Mouse (Mus musculus) forebrain, embryonic 16.5 days (tissue): Measurements from ENCODE around the gene Adgrl1. TPM values are rescaled to one million over a fixed set of nuclear protein-coding genes. Genes with fewer than 3 reads are reported as not detected.
A peak's percentile ranks its signal among the peaks of the same experiment; 100 is the strongest.

Experiments
- ATAC-seq: fragments of 200-750 bp; cut with Nextera tagmentation; 2 replicates; pipeline ENCODE4 v1.8.0; 2017; ENCODE audit warnings: mild to moderate bottlenecking, moderate library complexity
- H3K27ac ChIP-seq: fragments of 300-500 bp; sonication (generic); 2 replicates; pipeline ENCODE4 v1.5.1; 2014; ENCODE audit warnings: low read length, control low read depth
- H3K27me3 ChIP-seq: fragments of 300-500 bp; sonication (generic); replicated peaks from 2 replicates; pipeline ENCODE4 v1.6.1; 2014; ENCODE audit warnings: low read length; ENCODE audit not compliant: control insufficient read depth, insufficient read depth
- H3K36me3 ChIP-seq: fragments of 300-500 bp; sonication (generic); 2 replicates; pipeline ENCODE4 v1.6.1; 2014; ENCODE audit not compliant: control insufficient read depth, insufficient read depth
- H3K4me1 ChIP-seq: fragments of 300-500 bp; sonication (generic); replicated peaks from 2 replicates; pipeline ENCODE4 v1.6.1; 2014; ENCODE audit warnings: low read length; ENCODE audit not compliant: control insufficient read depth, insufficient read depth
- H3K4me2 ChIP-seq: fragments of 300-500 bp; sonication (generic); 2 replicates; pipeline ENCODE4 v1.6.1; 2014; ENCODE audit warnings: mild to moderate bottlenecking, low read length, control low read depth
- H3K4me3 ChIP-seq: fragments of 300-500 bp; sonication (generic); replicated peaks from 2 replicates; pipeline ENCODE4 v1.5.1; 2014; ENCODE audit warnings: mild to moderate bottlenecking, low read length, control low read depth
- H3K9ac ChIP-seq: fragments of 300-500 bp; sonication (generic); replicated peaks from 2 replicates; pipeline ENCODE4 v1.6.1; 2014; ENCODE audit warnings: low read depth, low read length, control low read depth
- H3K9me3 ChIP-seq: fragments of 300-500 bp; sonication (generic); 2 replicates; pipeline ENCODE4 v1.6.1; 2016; ENCODE audit warnings: low read length; ENCODE audit not compliant: control insufficient read depth
- WGBS: fragments of 180-500 bp; shearing (Covaris S2); extraction: QIAGEN DNeasy Blood & Tissue Kit; methylation state at CpG from one replicate; pipeline ENCODE4 v1.1.7; 2014; 5-methylcytosine and 5-hydroxymethylcytosine counted together
- polyA plus RNA-seq: library from polyadenylated mRNA; unstranded; fragments of >200 nt; fragmentation: Nextera tagmentation; extraction: Ambion mirVana; gene quantifications from 2 replicates; pipeline ENCODE4 v1.2.1, GENCODE M21; 2015

Adgrl1 gene
- 57.4 and 60.4 TPM in 2 replicates for polyA plus RNA-seq

- H3K4me1 ChIP-seq: peaks cover 49% of the 10 kb centered on the region
- peak; percentile 91 for ATAC-seq
These were observed at the start of gene Adgrl1 for GRCm38 (mm10) chr8:83899363-83900252. Adgrl1 (plus strand) TSS chr8:83900105.

GRCm38 (mm10) chr8:83852329-83852728 is 47.6 kb upstream of the Adgrl1 start:
- no peak overlapping the region for H3K27ac ChIP-seq
- 0 out of 2 replicates have a peak, but pooled peaks cover 6% of the 10 kb centered on the region for H3K9me3 ChIP-seq
- no peaks in the 10 kb centered on the region for H3K27me3 ChIP-seq
- no peaks in the 10 kb centered on the region for H3K4me1 ChIP-seq
- ATAC-seq: no peak
- H3K9ac ChIP-seq: no peak overlapping the region
- no peak overlapping the region for H3K4me2 ChIP-seq
- H3K36me3 ChIP-seq: no peaks in the 10 kb centered on the region
- WGBS: 9% methylated on average over 8 of the region's 8 CpGs
- no peak overlapping the region for H3K4me3 ChIP-seq

More at GRCm38 (mm10) chr8:83899363-83900252, at the start of gene Adgrl1:
- Histone ChIP-seq H3K36me3 (no peaks in the 10 kb centered on the region), H3K27ac (peak within 1 kb of the TSS; percentile 99), H3K4me2 (peak within 1 kb of the TSS; percentile 69), H3K4me3 (peak within 1 kb of the TSS; percentile 96), H3K9me3 (no peaks in the 10 kb centered on the region), H3K27me3 (peaks cover 7% of the 10 kb centered on the region; the same call in 1 of the 2 replicates), H3K9ac (peak within 1 kb of the TSS; percentile 99)
- under 1% methylated on average over 68 of the region's 70 CpGs for WGBS

- no peak overlapping the region for H3K9ac ChIP-seq
- no peaks in the 10 kb centered on the region for H3K9me3 ChIP-seq
- H3K36me3 ChIP-seq: no peaks in the 10 kb centered on the region
- no peak overlapping the region for H3K4me3 ChIP-seq
- no peaks in the 10 kb centered on the region for H3K4me1 ChIP-seq
- no peak overlapping the region for H3K27ac ChIP-seq
- H3K27me3 ChIP-seq: no peaks in the 10 kb centered on the region
- 70% methylated on average over 3 of the region's 3 CpGs for WGBS
- H3K4me2 ChIP-seq: no peak overlapping the region
- no peak for ATAC-seq
These were observed 46.4 kb upstream of the Adgrl1 start for GRCm38 (mm10) chr8:83853323-83854050.

- H3K36me3 ChIP-seq: no peaks in the 10 kb centered on the region
- 90% methylated on average over 6 of the region's 6 CpGs for WGBS
These were observed 43.3 kb upstream of the Adgrl1 start for GRCm38 (mm10) chr8:83856486-83857065.

GRCm38 (mm10) chr8:83862439-83863268 is 37.3 kb upstream of the Adgrl1 start:
- 7% methylated on average over 24 of the region's 24 CpGs for WGBS
- H3K4me1 ChIP-seq: peaks cover 7% of the 10 kb centered on the region; the same call in 1 of the 2 replicates
- H3K27ac ChIP-seq: no peak overlapping the region
- H3K9ac ChIP-seq: peak overlapping the region; percentile 51
- no peak for ATAC-seq
- no peaks in the 10 kb centered on the region for H3K27me3 ChIP-seq
- no peaks in the 10 kb centered on the region for H3K9me3 ChIP-seq
- H3K4me2 ChIP-seq: peak overlapping the region; percentile 52
- peak overlapping the region; percentile 32 for H3K4me3 ChIP-seq
- H3K36me3 ChIP-seq: no peaks in the 10 kb centered on the region

More at GRCm38 (mm10) chr8:83856486-83857065, 43.3 kb upstream of the Adgrl1 start:
- no peak overlapping the region for H3K27ac ChIP-seq
- no peak overlapping the region for H3K9ac ChIP-seq
- no peak overlapping the region for H3K4me2 ChIP-seq
- no peaks in the 10 kb centered on the region for H3K4me1 ChIP-seq
- no peaks in the 10 kb centered on the region for H3K27me3 ChIP-seq
- ATAC-seq: no peak
- no peaks in the 10 kb centered on the region for H3K9me3 ChIP-seq
- H3K4me3 ChIP-seq: no peak overlapping the region

- H3K4me3 ChIP-seq: peak overlapping the region; percentile 81
- ATAC-seq: peak; percentile 85
- H3K4me2 ChIP-seq: peak overlapping the region; percentile 92
- H3K9ac ChIP-seq: peak overlapping the region; percentile 95
- no peaks in the 10 kb centered on the region for H3K9me3 ChIP-seq
- under 1% methylated on average over 59 of the region's 66 CpGs for WGBS
- no peaks in the 10 kb centered on the region for H3K36me3 ChIP-seq
- peak overlapping the region; percentile 94 for H3K27ac ChIP-seq
- H3K4me1 ChIP-seq: peaks cover 21% of the 10 kb centered on the region
- no peaks in the 10 kb centered on the region for H3K27me3 ChIP-seq
These were observed 24.8 kb upstream of the Adgrl1 start for GRCm38 (mm10) chr8:83874881-83875655.

- H3K9me3 ChIP-seq: no peaks in the 10 kb centered on the region
- ATAC-seq: peak; percentile 69
- H3K27me3 ChIP-seq: no peaks in the 10 kb centered on the region
- H3K4me3 ChIP-seq: peak overlapping the region; percentile 81
- H3K4me2 ChIP-seq: peak overlapping the region; percentile 92
- H3K4me1 ChIP-seq: peaks cover 21% of the 10 kb centered on the region
- H3K9ac ChIP-seq: peak overlapping the region; percentile 95
- H3K27ac ChIP-seq: peak overlapping the region; percentile 94
- 0% methylated on average over 6 of the region's 11 CpGs for WGBS
- H3K36me3 ChIP-seq: no peaks in the 10 kb centered on the region
These were observed 24.3 kb upstream of the Adgrl1 start for GRCm38 (mm10) chr8:83875656-83876040.
